Mouse (Mus musculus) bone marrow macrophage, adult 2 months (primary cell): ENCODE results near the gene Pou2f3. TPM values are rescaled to one million over a fixed set of nuclear protein-coding genes. Genes with fewer than 3 reads are reported as not detected.

Experiments
- H3K27ac ChIP-seq: 2 replicates; pipeline ENCODE4 v1.5.1; 2012; ENCODE audit warnings: low read depth, low read length; ENCODE audit not compliant: insufficient read depth
- H3K4me1 ChIP-seq: 2 replicates; pipeline ENCODE4 v1.6.1; 2012; ENCODE audit warnings: low read length; ENCODE audit not compliant: control insufficient read depth, insufficient read depth
- H3K4me3 ChIP-seq: 2 replicates; pipeline ENCODE4 v1.5.1; 2012; ENCODE audit warnings: mild to moderate bottlenecking, low read length, moderate library complexity; ENCODE audit not compliant: insufficient read depth
- CTCF ChIP-seq: IDR thresholded peaks from 2 replicates; pipeline ENCODE4 v1.5.1; 2012; ENCODE audit warnings: low read depth, mild to moderate bottlenecking, low read length, moderate library complexity
- POLR2A ChIP-seq: IDR thresholded peaks from 2 replicates; pipeline ENCODE4 v1.6.1; 2012; ENCODE audit warnings: mild to moderate bottlenecking, low read depth, low read length, borderline replicate concordance
- polyA plus RNA-seq: library from polyadenylated mRNA; stranded (reverse); fragments of >200 nt; gene quantifications from 2 replicates; pipeline ENCODE4 v1.2.4, GENCODE M21; 2012; ENCODE audit not compliant: missing spikeins, insufficient read depth, insufficient read length

Gene Pou2f3
- polyA plus RNA-seq, 1 experiment = not detected

DNA sequence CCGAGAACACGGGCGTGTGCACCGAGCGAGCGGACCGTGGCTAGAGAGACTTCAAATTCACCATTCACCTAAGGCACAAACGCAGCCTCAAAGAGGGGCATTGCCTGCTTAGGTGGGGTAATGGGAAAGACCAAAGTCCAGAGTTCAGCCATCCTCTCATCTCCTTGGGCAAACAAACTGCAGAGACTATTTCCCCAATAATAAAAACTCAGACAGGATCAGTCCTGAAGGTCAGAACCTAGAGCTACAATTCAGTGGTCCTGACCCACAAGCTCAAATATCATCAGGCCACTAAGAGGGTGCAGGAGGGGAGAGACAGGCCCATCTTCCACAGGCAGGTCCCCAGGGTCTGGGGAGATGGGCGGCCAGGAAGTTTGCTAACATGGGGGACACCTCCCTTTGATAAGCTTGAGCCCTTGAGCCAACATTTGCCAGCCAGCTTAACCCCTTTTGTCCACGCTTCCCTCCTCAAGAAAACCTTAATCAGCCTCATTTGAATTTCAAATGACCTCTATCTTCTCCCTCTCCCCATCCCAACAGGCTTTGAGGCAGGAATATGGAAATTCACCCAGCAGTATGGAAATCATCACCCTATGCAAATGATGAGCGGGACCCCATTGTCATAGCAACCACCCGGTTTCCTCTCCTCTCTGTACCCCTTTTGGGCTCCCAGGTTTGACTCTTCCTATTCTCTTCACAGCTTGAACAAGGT is 21.7 kb downstream of the Pou2f3 start:
- no peaks in the 10 kb centered on the region for H3K4me1 ChIP-seq
- H3K27ac ChIP-seq = no peak overlapping the region
- no peak overlapping the region for H3K4me3 ChIP-seq
- TF ChIP-seq POLR2A = no peak
- TF ChIP-seq CTCF = no peak

DNA sequence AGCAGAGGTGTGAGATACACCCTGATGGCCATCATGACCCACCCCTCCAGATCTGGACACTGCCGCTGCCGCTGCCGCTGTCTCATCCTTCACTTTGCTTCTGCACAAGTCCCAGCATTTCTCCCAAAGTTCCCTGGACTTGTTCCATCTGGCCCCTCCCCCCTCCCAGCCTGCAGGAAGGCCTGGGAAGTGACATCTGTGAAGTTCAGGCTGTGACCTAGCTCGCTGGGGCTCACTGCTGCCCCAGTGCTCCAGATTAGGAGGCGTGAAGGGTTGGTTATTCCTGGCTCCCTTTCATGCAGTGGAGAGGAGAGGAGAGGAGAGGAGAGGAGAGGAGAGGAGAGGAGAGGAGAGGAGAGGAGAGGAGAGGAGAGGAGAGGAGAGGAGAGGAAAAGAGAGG is 30.6 kb downstream of the Pou2f3 start:
- H3K27ac ChIP-seq = no peak overlapping the region
- H3K4me3 ChIP-seq = no peak overlapping the region
- TF ChIP-seq CTCF (no peak), POLR2A (no peak)
- no peaks in the 10 kb centered on the region for H3K4me1 ChIP-seq

DNA sequence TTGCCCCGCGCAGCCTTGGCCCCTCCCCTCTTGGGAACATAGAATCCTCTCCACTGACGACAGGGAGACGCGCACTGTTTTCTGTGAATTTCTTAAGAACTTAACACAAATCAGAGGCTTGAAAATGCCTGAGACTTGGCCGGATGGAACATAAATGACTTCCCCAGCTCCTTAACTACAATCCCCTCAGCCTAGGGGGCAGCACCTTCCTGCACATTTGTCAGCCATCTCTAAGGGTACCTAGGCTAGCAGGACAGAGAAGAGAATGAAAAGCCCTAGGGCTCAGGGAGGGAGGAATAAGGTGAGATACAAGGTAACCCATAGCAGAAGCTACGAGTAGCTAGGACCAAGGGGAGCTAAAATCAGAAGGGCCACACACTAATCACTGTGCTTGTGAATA is 32.0 kb downstream of the Pou2f3 start:
- Histone ChIP-seq H3K4me1 (no peaks in the 10 kb centered on the region), H3K27ac (no peak overlapping the region), H3K4me3 (no peak overlapping the region)
- TF ChIP-seq POLR2A = no peak

DNA sequence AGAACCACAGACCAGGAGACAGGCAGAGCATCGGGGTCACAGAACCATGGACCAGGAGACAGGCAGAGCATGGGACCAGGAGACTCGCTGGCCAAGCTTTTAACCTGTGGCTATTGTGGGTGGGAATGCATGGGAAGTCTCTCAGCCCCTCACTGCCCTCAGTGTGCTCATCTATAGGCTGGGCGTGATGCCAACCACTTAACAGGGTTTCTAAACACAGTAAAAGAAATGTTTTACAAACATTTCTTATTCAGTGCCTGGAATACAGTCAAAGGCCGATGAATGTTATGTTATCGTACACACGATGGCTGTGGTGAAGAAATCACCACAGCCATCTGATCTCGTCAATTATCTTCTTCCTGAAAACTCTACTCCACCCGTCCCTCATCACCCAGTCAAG is 43.1 kb downstream of the Pou2f3 start:
- Histone ChIP-seq H3K4me1 (no peaks in the 10 kb centered on the region), H3K27ac (no peak overlapping the region), H3K4me3 (no peak overlapping the region)
- TF ChIP-seq CTCF (no peak), POLR2A (no peak)

DNA sequence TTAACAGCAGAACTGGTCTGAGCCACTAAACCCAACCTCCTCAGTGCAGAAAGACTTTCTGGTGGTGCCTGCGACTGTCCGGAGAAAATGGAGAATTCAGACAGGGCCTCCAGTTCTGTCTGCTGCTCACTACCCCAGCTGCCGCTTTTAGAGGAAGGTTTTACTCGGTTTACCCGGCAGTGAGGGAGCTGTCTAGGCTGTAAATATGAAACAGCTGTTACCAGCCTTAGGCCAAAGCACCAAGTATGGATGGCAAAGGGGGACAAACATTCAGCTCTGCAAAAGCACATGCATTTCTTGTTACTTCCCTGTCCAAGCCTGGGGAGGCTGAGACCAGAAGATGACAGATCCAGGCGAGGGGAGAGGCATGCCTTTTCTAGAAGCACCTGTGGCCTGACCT is 43.8 kb downstream of the Pou2f3 start:
- H3K4me3 ChIP-seq = no peak overlapping the region
- H3K27ac ChIP-seq = no peak overlapping the region
- TF ChIP-seq CTCF = no peak
- TF ChIP-seq POLR2A = no peak
- H3K4me1 ChIP-seq = no peaks in the 10 kb centered on the region

DNA sequence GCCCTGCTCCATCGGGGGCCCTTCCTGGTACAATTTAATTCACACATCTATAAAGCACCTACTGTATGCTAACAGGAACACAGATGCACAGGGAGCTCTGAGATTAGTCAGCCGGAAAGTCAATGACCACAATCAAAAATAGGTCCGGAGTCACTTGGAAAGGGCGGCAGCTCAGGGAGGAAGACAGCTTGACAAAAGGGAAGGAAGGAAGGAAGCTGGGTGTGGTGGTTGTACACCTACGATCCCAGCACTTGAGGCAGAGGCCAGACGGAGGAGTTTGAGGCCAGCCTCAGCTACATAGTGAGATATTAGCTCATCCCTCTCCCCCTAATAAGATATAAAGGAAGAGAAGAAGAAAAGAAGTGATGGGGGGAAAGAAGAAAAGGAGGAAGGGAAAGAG is 54.2 kb downstream of the Pou2f3 start:
- TF ChIP-seq CTCF (no peak), POLR2A (no peak)
- no peak overlapping the region for H3K4me3 ChIP-seq
- no peaks in the 10 kb centered on the region for H3K4me1 ChIP-seq
- no peak overlapping the region for H3K27ac ChIP-seq

DNA sequence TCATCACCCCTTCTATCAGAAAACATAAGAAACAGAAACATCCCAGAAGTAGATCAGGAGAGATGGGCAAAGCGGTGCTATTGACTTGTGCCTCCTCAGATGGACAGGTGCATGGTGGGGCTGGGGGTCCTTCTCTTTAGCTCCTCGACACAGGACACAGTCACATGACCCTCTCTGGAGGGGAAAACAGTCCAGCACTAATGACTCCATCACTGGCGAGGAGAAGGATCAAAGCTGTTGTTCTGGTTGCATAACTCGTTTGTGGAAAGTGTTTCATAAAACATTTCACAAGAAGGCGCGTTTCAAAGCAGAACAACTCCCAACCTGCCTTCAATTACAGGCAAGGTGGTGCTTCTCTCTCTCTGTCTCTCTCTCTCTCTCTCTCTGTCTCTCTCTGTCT is 58.4 kb downstream of the Pou2f3 start:
- Histone ChIP-seq H3K4me3 (no peak overlapping the region), H3K4me1 (no peaks in the 10 kb centered on the region), H3K27ac (no peak overlapping the region)
- TF ChIP-seq CTCF (no peak), POLR2A (no peak)

DNA sequence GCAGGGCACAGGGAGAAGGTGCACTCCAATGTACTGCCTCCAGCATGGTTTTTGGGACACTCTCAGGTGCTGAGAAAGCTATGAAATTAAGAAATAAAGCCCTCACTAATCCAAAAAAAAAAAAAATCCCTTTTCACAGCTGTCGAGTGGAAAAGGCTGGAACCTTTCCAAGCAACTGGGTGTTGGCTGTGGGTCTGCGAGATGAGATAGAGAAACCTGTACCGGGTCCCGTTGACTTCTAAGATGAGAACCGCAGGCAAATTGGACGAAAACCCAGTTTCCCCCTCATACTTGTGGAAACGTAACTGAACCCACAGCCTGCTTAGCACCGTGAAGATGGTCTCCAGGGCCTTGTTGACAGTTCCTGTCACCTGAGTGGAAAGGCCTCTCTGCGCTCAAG is 59.2 kb downstream of the Pou2f3 start:
- Histone ChIP-seq H3K27ac (no peak overlapping the region), H3K4me3 (no peak overlapping the region), H3K4me1 (no peaks in the 10 kb centered on the region)
- TF ChIP-seq CTCF (no peak), POLR2A (no peak)

DNA sequence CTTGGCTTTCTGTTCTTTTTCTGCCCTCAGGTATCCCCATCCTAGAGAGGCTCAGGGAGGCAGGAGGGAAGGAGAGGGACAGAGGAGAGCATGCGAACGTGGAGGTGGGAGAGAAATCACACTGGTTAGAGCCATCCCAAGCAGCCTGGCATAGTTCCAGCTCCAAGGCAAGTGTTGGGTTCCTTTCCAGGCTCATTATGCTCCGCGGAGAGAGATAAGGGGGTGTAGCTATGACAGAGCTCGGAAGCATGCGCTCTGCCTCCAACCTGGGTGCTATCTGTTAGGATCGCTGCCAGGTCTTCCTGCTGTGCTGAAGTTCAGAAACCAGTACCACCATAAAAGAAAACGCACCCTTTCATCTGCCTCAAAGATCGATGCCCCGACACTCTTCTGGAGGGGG is 60.1 kb downstream of the Pou2f3 start:
- Histone ChIP-seq H3K4me3 (no peak overlapping the region), H3K27ac (no peak overlapping the region), H3K4me1 (no peaks in the 10 kb centered on the region)
- no peak for TF ChIP-seq POLR2A
- no peak for TF ChIP-seq CTCF

DNA sequence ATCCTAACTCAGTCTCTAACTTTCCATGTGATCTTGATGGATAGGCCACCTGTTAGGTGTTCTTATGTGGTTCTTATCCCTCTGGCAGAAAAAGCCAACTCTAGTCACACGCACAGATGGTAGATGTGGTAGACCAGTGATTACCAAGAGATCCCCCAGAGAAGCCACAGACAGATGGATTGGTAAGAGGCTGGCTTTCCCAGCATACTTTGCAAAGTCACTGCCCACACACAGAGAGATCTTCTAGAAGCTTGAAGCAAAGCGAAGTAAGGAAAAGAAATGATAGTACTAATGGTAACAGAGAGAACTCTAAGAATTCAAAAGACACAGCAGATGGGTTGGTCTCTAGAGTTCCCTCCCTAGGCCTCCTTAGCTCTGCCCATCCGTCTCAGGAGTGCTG is 60.7 kb downstream of the Pou2f3 start:
- Histone ChIP-seq H3K27ac (no peak overlapping the region), H3K4me3 (no peak overlapping the region)
- TF ChIP-seq CTCF = no peak
- TF ChIP-seq POLR2A = no peak

DNA sequence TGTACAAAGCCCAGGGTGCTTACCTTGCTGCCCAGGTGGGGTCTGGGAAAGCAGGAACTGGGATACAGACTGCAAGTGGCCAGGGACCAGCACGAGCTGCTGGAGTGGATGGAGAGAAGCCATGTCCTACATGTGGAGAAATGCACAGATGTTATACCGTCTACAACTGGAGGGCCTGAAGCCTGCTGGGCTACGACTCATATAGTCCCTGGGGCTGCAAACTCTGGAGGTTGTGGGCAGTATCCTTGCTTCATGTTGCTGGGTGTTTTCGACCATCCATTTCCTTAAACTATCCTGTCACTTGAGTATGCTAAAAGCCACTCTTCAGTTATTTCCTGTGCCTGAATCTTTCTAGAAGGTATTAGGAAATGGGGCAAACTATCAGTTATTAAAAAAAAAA is 65.0 kb downstream of the Pou2f3 start:
- Histone ChIP-seq H3K27ac (no peak overlapping the region), H3K4me3 (no peak overlapping the region), H3K4me1 (no peaks in the 10 kb centered on the region)
- TF ChIP-seq POLR2A = no peak
- no peak for TF ChIP-seq CTCF

More for the DNA sequence above, 60.7 kb downstream of the Pou2f3 start:
- H3K4me1 ChIP-seq = no peaks in the 10 kb centered on the region
